Mouse (Mus musculus) neural tube, embryonic 13.5 days (tissue): Measurements from ENCODE around the gene Zfp975. TPM values are rescaled to one million over a fixed set of nuclear protein-coding genes. Genes with fewer than 3 reads are reported as not detected.
"Not testable (repeated sequence)": the region's sequence is repeated elsewhere in the genome, so short reads cannot be mapped to it uniquely, and the experiment has no call there.

Experiments
- ATAC-seq: fragments of 200-750 bp; cut with Nextera tagmentation; 2 replicates; pipeline ENCODE4 v1.8.0; 2017; ENCODE audit warnings: low read depth, mild to moderate bottlenecking, moderate TSS enrichment, moderate library complexity
- H3K27ac ChIP-seq: fragments of 300-500 bp; sonication (generic); replicated peaks from 2 replicates; pipeline ENCODE4 v1.5.1; 2015; ENCODE audit warnings: moderate library complexity, mild to moderate bottlenecking, inconsistent platforms
- H3K27me3 ChIP-seq: fragments of 300-500 bp; sonication (generic); 2 replicates; pipeline ENCODE4 v1.6.1; 2015; ENCODE audit warnings: mild to moderate bottlenecking, inconsistent platforms
- H3K36me3 ChIP-seq: fragments of 300-500 bp; sonication (generic); 2 replicates; pipeline ENCODE4 v1.6.1; 2015; ENCODE audit warnings: mild to moderate bottlenecking, inconsistent platforms
- H3K4me1 ChIP-seq: fragments of 300-500 bp; sonication (generic); replicated peaks from 2 replicates; pipeline ENCODE4 v1.6.1; 2015; ENCODE audit warnings: inconsistent platforms
- H3K4me2 ChIP-seq: fragments of 300-500 bp; sonication (generic); 2 replicates; pipeline ENCODE4 v1.6.1; 2015; ENCODE audit warnings: inconsistent platforms, mild to moderate bottlenecking, moderate library complexity
- H3K4me3 ChIP-seq: fragments of 300-500 bp; sonication (generic); 2 replicates; pipeline ENCODE4 v1.5.1; 2015; ENCODE audit warnings: mild to moderate bottlenecking, inconsistent platforms
- H3K9ac ChIP-seq: fragments of 300-500 bp; sonication (generic); 2 replicates; pipeline ENCODE4 v1.6.1; 2015; ENCODE audit warnings: moderate library complexity, mild to moderate bottlenecking, inconsistent platforms
- H3K9me3 ChIP-seq: fragments of 300-500 bp; sonication (generic); 2 replicates; pipeline ENCODE4 v1.6.1; 2016; ENCODE audit warnings: inconsistent platforms
- WGBS: fragments of 180-500 bp; shearing (Covaris S2); methylation state at CpG from one replicate; pipeline ENCODE4 v1.1.7; 2015; 5-methylcytosine and 5-hydroxymethylcytosine counted together
- polyA plus RNA-seq: library from polyadenylated mRNA; unstranded; fragments of >200 nt; fragmentation: Nextera tagmentation; extraction: Ambion mirVana; gene quantifications from 2 replicates; pipeline ENCODE4 v1.2.1, GENCODE M21; 2015

The Zfp975 gene
- 6.0 and 7.5 TPM in 2 replicates for polyA plus RNA-seq

GRCm38 (mm10) chr7:42692362-42693158 is at the start of gene Zfp975:
TSS of gene Zfp975 (minus strand) at chr7:42692742.
- ATAC-seq, result peak; percentile 99
- H3K4me1 ChIP-seq, H3K27me3 ChIP-seq, H3K9me3 ChIP-seq, H3K36me3 ChIP-seq: not testable (repeated sequence)
- under 1% methylated on average over 23 of the region's 23 CpGs for WGBS
- Histone ChIP-seq H3K4me2 (peak within 1 kb of the TSS; percentile 55), H3K9ac (peak within 1 kb of the TSS; percentile 74), H3K27ac (peak within 1 kb of the TSS; percentile 83), H3K4me3 (peak within 1 kb of the TSS; percentile 52)

GRCm38 (mm10) chr7:42738536-42739210 is 46.1 kb upstream of the Zfp975 start:
- Histone ChIP-seq H3K36me3 (no peaks in the 10 kb centered on the region), H3K9ac (no peak overlapping the region), H3K27ac (no peak overlapping the region), H3K9me3 (peaks cover 6% of the 10 kb centered on the region), H3K4me2 (no peak overlapping the region), H3K4me3 (no peak overlapping the region), H3K4me1 (no peaks in the 10 kb centered on the region), H3K27me3 (no peaks in the 10 kb centered on the region)
- no peak for ATAC-seq
- 88% methylated on average over 10 of the region's 10 CpGs for WGBS

- H3K4me3 ChIP-seq, H3K9me3 ChIP-seq, H3K27me3 ChIP-seq, H3K36me3 ChIP-seq, H3K9ac ChIP-seq, ATAC-seq, H3K4me2 ChIP-seq, H3K4me1 ChIP-seq, H3K27ac ChIP-seq: not testable (repeated sequence)
- WGBS, result 87% methylated on average over 4 of the region's 4 CpGs
These were observed 34.4 kb upstream of the Zfp975 start, which contains the start of gene Gm17067 for GRCm38 (mm10) chr7:42726917-42727316. TSS of gene Gm17067 (minus strand) at chr7:42727017.

- H3K27ac ChIP-seq, result peak overlapping the region; percentile 83
- H3K4me1 ChIP-seq, H3K36me3 ChIP-seq, H3K27me3 ChIP-seq, H3K9me3 ChIP-seq: not testable (repeated sequence)
- 1% methylated on average over 4 of the region's 4 CpGs for WGBS
- peak overlapping the region; percentile 55 for H3K4me2 ChIP-seq
- peak overlapping the region; percentile 52 for H3K4me3 ChIP-seq
- peak overlapping the region; percentile 74 for H3K9ac ChIP-seq
- ATAC-seq, result 0 out of 2 replicates have a peak, but pooled peaks have one; percentile 23
These were observed 709 bp upstream of the Zfp975 start for GRCm38 (mm10) chr7:42693251-42693650.

GRCm38 (mm10) chr7:42680081-42680480 is 12.5 kb downstream of the Zfp975 start:
- WGBS, result 89% methylated on average over 6 of the region's 6 CpGs
- H3K4me2 ChIP-seq, result not testable (repeated sequence)

DNA sequence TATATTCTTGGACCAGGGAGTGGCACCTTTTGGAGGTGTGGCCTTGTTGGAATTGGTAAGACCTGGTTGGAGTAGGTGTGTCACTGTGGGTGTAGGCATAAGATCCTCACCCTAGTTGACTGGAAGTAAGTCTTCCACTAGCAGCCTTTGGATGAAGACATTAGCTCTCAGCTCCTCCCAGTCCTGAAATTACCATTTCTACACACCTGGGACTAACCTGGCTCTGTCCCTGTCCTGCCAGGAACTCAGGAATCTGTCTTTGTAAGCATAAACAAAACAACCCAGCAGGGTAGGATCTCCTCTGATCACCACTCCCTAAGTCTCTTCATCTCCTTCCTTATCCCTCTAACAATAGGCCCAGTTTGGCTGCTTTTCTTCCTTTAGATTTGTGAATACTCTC is 12.9 kb downstream of the Zfp975 start:
- H3K9me3 ChIP-seq, result peaks cover 38% of the 10 kb centered on the region
- not testable (repeated sequence) for H3K4me3 ChIP-seq, ATAC-seq, H3K27me3 ChIP-seq, H3K4me1 ChIP-seq, H3K36me3 ChIP-seq, H3K27ac ChIP-seq, H3K9ac ChIP-seq, H3K4me2 ChIP-seq

More at GRCm38 (mm10) chr7:42680081-42680480, 12.5 kb downstream of the Zfp975 start:
- not testable (repeated sequence) for H3K27ac ChIP-seq, ATAC-seq, H3K4me3 ChIP-seq, H3K36me3 ChIP-seq, H3K27me3 ChIP-seq, H3K4me1 ChIP-seq, H3K9ac ChIP-seq
- H3K9me3 ChIP-seq, result peaks cover 43% of the 10 kb centered on the region

GRCm38 (mm10) chr7:42660140-42660539 is 32.4 kb downstream of the Zfp975 start:
- not testable (repeated sequence) for H3K27me3 ChIP-seq, H3K9ac ChIP-seq, H3K4me1 ChIP-seq, H3K27ac ChIP-seq, H3K4me3 ChIP-seq, ATAC-seq, H3K4me2 ChIP-seq
- Histone ChIP-seq H3K9me3 (peaks cover 51% of the 10 kb centered on the region), H3K36me3 (peaks cover 38% of the 10 kb centered on the region)
- WGBS, result 70% methylated on average over 5 of the region's 5 CpGs

DNA sequence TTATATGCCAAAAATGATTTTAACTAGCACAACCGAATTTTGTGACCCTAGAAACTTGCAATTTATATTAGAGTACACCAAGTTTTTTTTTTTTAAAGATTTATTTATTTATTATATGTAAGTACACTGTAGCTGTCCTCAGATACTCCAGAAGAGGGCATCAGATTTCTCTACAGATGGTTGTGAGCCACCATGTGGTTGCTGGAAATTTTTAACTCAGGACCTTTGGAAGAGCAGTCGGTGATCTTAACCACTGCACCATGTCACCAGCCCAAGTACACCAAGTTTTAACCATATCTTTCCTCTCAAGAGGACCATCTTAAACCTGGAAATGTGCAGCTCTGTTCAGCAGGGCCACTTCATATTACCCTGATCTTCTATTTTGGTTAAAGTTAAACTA is 37.3 kb downstream of the Zfp975 start:
- not testable (repeated sequence) for ATAC-seq, H3K27me3 ChIP-seq, H3K4me3 ChIP-seq, H3K4me1 ChIP-seq, H3K36me3 ChIP-seq, H3K4me2 ChIP-seq, H3K9ac ChIP-seq, H3K27ac ChIP-seq
- 76% methylated on average over 2 of the region's 2 CpGs for WGBS
- H3K9me3 ChIP-seq, result peaks cover 21% of the 10 kb centered on the region

GRCm38 (mm10) chr7:42643120-42643620 is 49.4 kb downstream of the Zfp975 start:
- 17% methylated on average over 3 of the region's 3 CpGs for WGBS
- not testable (repeated sequence) for H3K4me1 ChIP-seq, H3K27me3 ChIP-seq, H3K27ac ChIP-seq, ATAC-seq, H3K9me3 ChIP-seq, H3K36me3 ChIP-seq
- H3K4me2 ChIP-seq, result peak overlapping the region; percentile 55
- H3K9ac ChIP-seq, result peak overlapping the region; percentile 65; the same call in 1 of the 2 replicates
- H3K4me3 ChIP-seq, result peak overlapping the region; percentile 43

GRCm38 (mm10) chr7:42642152-42643115 is 50.1 kb downstream of the Zfp975 start, which contains the start of gene Zfp976:
TSS of gene Zfp976 (minus strand) at chr7:42642588.
- not testable (repeated sequence) for H3K27ac ChIP-seq, H3K36me3 ChIP-seq, H3K9me3 ChIP-seq, H3K4me1 ChIP-seq, H3K27me3 ChIP-seq
- peak within 1 kb of the TSS; percentile 65 for H3K9ac ChIP-seq
- 2% methylated on average over 25 of the region's 25 CpGs for WGBS
- peak within 1 kb of the TSS; percentile 55 for H3K4me2 ChIP-seq
- H3K4me3 ChIP-seq, result peak within 1 kb of the TSS; percentile 43
- peak; percentile 98 for ATAC-seq

- H3K4me1 ChIP-seq, H3K4me3 ChIP-seq, H3K9ac ChIP-seq, ATAC-seq, H3K27ac ChIP-seq, H3K4me2 ChIP-seq, H3K36me3 ChIP-seq, H3K27me3 ChIP-seq: not testable (repeated sequence)
- H3K9me3 ChIP-seq, result peaks cover 16% of the 10 kb centered on the region
These were observed 61.5 kb downstream of the Zfp975 start for GRCm38 (mm10) chr7:42631031-42631430.
